Mouse (Mus musculus) kidney, embryonic 15.5 days (tissue): Measurements from ENCODE around the gene Tbc1d21. TPM values are rescaled to one million over a fixed set of nuclear protein-coding genes. Genes with fewer than 3 reads are reported as not detected.

Experiments used
- ATAC-seq: fragments of 200-750 bp; cut with Nextera tagmentation; replicated peaks from 2 replicates; pipeline ENCODE4 v1.8.0; 2017; ENCODE audit warnings: moderate TSS enrichment; ENCODE audit not compliant: low FRiP score
- H3K27ac ChIP-seq: fragments of 300-500 bp; sonication (generic); 2 replicates; pipeline ENCODE4 v1.5.1; 2015; ENCODE audit warnings: mild to moderate bottlenecking, inconsistent platforms
- H3K27me3 ChIP-seq: fragments of 300-500 bp; sonication (generic); 2 replicates; pipeline ENCODE4 v1.6.1; 2015; ENCODE audit warnings: inconsistent platforms
- H3K36me3 ChIP-seq: fragments of 300-500 bp; sonication (generic); 2 replicates; pipeline ENCODE4 v1.6.1; 2015; ENCODE audit warnings: inconsistent platforms
- H3K4me1 ChIP-seq: fragments of 300-500 bp; sonication (generic); 2 replicates; pipeline ENCODE4 v1.6.1; 2015; ENCODE audit warnings: inconsistent platforms
- H3K4me2 ChIP-seq: fragments of 300-500 bp; sonication (generic); 2 replicates; pipeline ENCODE4 v1.6.1; 2015; ENCODE audit warnings: moderate library complexity, mild to moderate bottlenecking, inconsistent platforms
- H3K4me3 ChIP-seq: fragments of 300-500 bp; sonication (generic); replicated peaks from 2 replicates; pipeline ENCODE4 v1.5.1; 2015; ENCODE audit warnings: mild to moderate bottlenecking, inconsistent platforms
- H3K9ac ChIP-seq: fragments of 300-500 bp; sonication (generic); 2 replicates; pipeline ENCODE4 v1.6.1; 2015; ENCODE audit warnings: mild to moderate bottlenecking, inconsistent platforms
- H3K9me3 ChIP-seq: fragments of 300-500 bp; sonication (generic); replicated peaks from 2 replicates; pipeline ENCODE4 v1.6.1; 2016; ENCODE audit warnings: inconsistent platforms
- WGBS: fragments of 180-500 bp; shearing (Covaris S2); methylation state at CpG from one replicate; pipeline ENCODE4 v1.1.7; 2015; ENCODE audit warnings: mixed read lengths; 5-methylcytosine and 5-hydroxymethylcytosine counted together
- polyA plus RNA-seq: library from polyadenylated mRNA; unstranded; fragments of >200 nt; fragmentation: Nextera tagmentation; extraction: Ambion mirVana; gene quantifications from 2 replicates; pipeline ENCODE4 v1.2.1, GENCODE M21; 2015

Gene Tbc1d21
- not detected in 2 replicates for polyA plus RNA-seq

- H3K27me3 ChIP-seq = no peaks in the 10 kb centered on the region
- H3K4me3 ChIP-seq = no peak within 1 kb of the TSS
- peaks cover 4% of the 10 kb centered on the region; the same call in 1 of the 2 replicates for H3K4me1 ChIP-seq
- H3K4me2 ChIP-seq = no peak within 1 kb of the TSS
- H3K36me3 ChIP-seq = no peaks in the 10 kb centered on the region
- ATAC-seq = no peak
- H3K27ac ChIP-seq = no peak within 1 kb of the TSS
- H3K9ac ChIP-seq = no peak within 1 kb of the TSS
- no peaks in the 10 kb centered on the region for H3K9me3 ChIP-seq
- 85% methylated on average over 1 of the region's 1 CpGs for WGBS
Observed at GRCm38 (mm10) chr9:58370355-58370754, at the start of gene Tbc1d21. Gene Tbc1d21 (minus strand): TSS chr9:58370455.

DNA sequence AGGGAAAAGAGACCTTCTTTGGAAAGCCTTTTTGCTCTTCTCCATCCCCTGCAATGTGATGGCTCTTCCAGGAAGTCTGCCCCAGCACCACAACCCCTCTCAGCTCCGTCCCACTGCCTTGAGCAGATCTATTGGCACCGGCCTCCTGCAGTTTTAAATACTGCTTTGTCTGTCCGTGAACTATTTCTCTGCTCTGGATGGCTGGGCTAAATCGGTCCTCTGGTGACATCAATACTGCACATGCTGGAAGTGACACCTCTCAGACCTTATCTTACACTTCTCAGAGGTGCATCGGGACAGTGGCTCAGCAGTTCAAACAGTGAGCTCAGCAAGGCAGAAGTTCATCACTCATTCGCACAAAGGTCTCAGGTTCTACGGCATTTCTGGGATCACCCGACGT lies 41.3 kb upstream of the Tbc1d21 start:
- ATAC-seq = no peak
- H3K4me3 ChIP-seq = no peak overlapping the region
- no peaks in the 10 kb centered on the region for H3K27me3 ChIP-seq
- no peak overlapping the region for H3K4me2 ChIP-seq
- H3K9me3 ChIP-seq = no peaks in the 10 kb centered on the region
- no peak overlapping the region for H3K9ac ChIP-seq
- 79% methylated on average over 9 of the region's 9 CpGs for WGBS
- H3K36me3 ChIP-seq = no peaks in the 10 kb centered on the region
- no peaks in the 10 kb centered on the region for H3K4me1 ChIP-seq
- H3K27ac ChIP-seq = no peak overlapping the region

GRCm38 (mm10) chr9:58410057-58410735 lies 39.9 kb upstream of the Tbc1d21 start:
- no peak overlapping the region for H3K4me3 ChIP-seq
- no peak overlapping the region for H3K9ac ChIP-seq
- no peak overlapping the region for H3K4me2 ChIP-seq
- no peaks in the 10 kb centered on the region for H3K36me3 ChIP-seq
- no peaks in the 10 kb centered on the region for H3K4me1 ChIP-seq
- ATAC-seq = no peak
- 64% methylated on average over 4 of the region's 4 CpGs for WGBS
- H3K27ac ChIP-seq = no peak overlapping the region
- no peaks in the 10 kb centered on the region for H3K9me3 ChIP-seq
- no peaks in the 10 kb centered on the region for H3K27me3 ChIP-seq

DNA sequence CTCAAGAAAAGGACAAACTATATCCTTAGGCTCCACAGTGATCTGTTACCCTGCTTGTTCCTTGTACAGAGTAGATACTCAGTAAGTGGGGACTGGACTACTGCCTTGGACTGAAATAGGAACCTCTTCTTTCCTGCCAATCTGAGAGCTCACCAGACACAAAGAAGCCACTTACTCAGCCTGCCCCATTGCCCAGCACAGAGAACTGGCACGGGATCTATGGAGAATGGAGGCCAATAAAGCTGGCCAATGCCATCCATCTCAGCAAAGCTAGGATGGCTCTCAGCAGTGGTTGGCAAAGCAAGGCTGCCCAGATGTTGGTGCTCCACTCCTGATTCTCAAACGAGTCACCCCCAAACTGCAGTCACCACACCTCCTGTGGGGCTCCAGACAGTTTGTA lies 39.0 kb upstream of the Tbc1d21 start:
- ATAC-seq = no peak
- 70% methylated on average over 2 of the region's 2 CpGs for WGBS

GRCm38 (mm10) chr9:58404412-58404811 lies 34.2 kb upstream of the Tbc1d21 start:
- H3K4me3 ChIP-seq = no peak overlapping the region
- H3K27me3 ChIP-seq = no peaks in the 10 kb centered on the region
- H3K27ac ChIP-seq = no peak overlapping the region
- no peak overlapping the region for H3K9ac ChIP-seq
- no peaks in the 10 kb centered on the region for H3K4me1 ChIP-seq
- WGBS = 52% methylated on average over 4 of the region's 4 CpGs
- ATAC-seq = no peak
- no peak overlapping the region for H3K4me2 ChIP-seq
- H3K36me3 ChIP-seq = no peaks in the 10 kb centered on the region
- no peaks in the 10 kb centered on the region for H3K9me3 ChIP-seq

More for the DNA sequence above, 39.0 kb upstream of the Tbc1d21 start:
- Histone ChIP-seq H3K36me3 (no peaks in the 10 kb centered on the region), H3K9me3 (no peaks in the 10 kb centered on the region), H3K27ac (no peak overlapping the region), H3K4me2 (no peak overlapping the region), H3K9ac (no peak overlapping the region), H3K27me3 (no peaks in the 10 kb centered on the region), H3K4me1 (no peaks in the 10 kb centered on the region), H3K4me3 (no peak overlapping the region)

GRCm38 (mm10) chr9:58401371-58402082 lies 31.3 kb upstream of the Tbc1d21 start:
- WGBS = 83% methylated on average over 6 of the region's 6 CpGs
- Histone ChIP-seq H3K4me1 (no peaks in the 10 kb centered on the region), H3K36me3 (no peaks in the 10 kb centered on the region), H3K9me3 (no peaks in the 10 kb centered on the region), H3K4me2 (no peak overlapping the region), H3K27me3 (no peaks in the 10 kb centered on the region), H3K9ac (no peak overlapping the region), H3K27ac (no peak overlapping the region), H3K4me3 (no peak overlapping the region)
- ATAC-seq = no peak

DNA sequence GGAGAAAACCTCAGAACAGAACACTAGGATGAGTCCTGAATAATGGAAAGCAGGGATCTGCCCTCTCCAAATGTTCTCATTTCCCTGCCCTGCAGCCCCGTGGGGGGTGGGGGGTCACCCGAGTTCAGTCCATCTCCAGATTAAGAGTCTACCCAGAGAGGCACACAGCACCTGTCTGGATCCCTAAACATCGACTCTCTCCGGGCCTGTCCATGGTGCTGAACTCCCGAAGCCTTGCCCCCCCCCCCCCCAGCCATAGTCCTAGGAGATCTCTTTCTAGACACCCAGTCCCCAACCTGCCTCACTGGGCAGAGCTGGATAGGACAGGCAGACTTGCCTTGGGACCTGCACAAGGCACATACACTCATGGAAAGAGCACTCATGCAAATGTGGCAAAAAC lies 29.4 kb upstream of the Tbc1d21 start:
- H3K4me3 ChIP-seq = no peak overlapping the region
- no peaks in the 10 kb centered on the region for H3K36me3 ChIP-seq
- H3K27ac ChIP-seq = no peak overlapping the region
- WGBS = 18% methylated on average over 5 of the region's 5 CpGs
- no peak for ATAC-seq
- H3K4me1 ChIP-seq = no peaks in the 10 kb centered on the region
- no peaks in the 10 kb centered on the region for H3K27me3 ChIP-seq
- no peak overlapping the region for H3K9ac ChIP-seq
- no peak overlapping the region for H3K4me2 ChIP-seq
- no peaks in the 10 kb centered on the region for H3K9me3 ChIP-seq

DNA sequence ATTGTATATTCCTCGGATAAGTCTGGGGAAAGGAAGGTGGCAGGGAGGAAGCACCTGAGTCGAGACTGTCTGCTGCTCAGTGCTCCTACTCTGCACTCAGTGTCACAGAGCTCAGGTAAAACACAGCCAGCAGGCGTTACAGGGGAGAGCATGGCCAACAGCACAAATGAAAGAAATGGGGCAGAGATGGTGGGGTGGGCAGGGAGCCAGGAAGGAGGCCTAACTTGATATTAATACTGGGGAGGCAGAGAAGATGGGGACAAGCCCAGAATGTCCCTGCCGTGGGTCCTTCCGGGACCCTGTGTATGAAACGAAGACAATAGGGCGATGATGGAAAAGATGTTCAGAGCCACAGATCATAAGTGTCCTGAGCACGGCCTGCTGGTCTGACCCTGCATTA lies 24.4 kb upstream of the Tbc1d21 start:
- WGBS = 89% methylated on average over 8 of the region's 8 CpGs
- no peak overlapping the region for H3K9ac ChIP-seq
- H3K36me3 ChIP-seq = no peaks in the 10 kb centered on the region
- H3K27me3 ChIP-seq = no peaks in the 10 kb centered on the region
- no peak overlapping the region for H3K4me3 ChIP-seq
- H3K27ac ChIP-seq = no peak overlapping the region
- no peaks in the 10 kb centered on the region for H3K9me3 ChIP-seq
- ATAC-seq = no peak
- H3K4me1 ChIP-seq = no peaks in the 10 kb centered on the region
- no peak overlapping the region for H3K4me2 ChIP-seq

GRCm38 (mm10) chr9:58393875-58394274 lies 23.6 kb upstream of the Tbc1d21 start:
- Histone ChIP-seq H3K4me1 (no peaks in the 10 kb centered on the region), H3K9ac (no peak overlapping the region), H3K9me3 (no peaks in the 10 kb centered on the region), H3K36me3 (no peaks in the 10 kb centered on the region), H3K27ac (no peak overlapping the region), H3K27me3 (no peaks in the 10 kb centered on the region), H3K4me3 (no peak overlapping the region), H3K4me2 (no peak overlapping the region)
- ATAC-seq = no peak
- 50% methylated on average over 1 of the region's 1 CpGs for WGBS

GRCm38 (mm10) chr9:58388381-58388780 lies 18.1 kb upstream of the Tbc1d21 start:
- no peak for ATAC-seq
- H3K9ac ChIP-seq = no peak overlapping the region
- 53% methylated on average over 3 of the region's 3 CpGs for WGBS

DNA sequence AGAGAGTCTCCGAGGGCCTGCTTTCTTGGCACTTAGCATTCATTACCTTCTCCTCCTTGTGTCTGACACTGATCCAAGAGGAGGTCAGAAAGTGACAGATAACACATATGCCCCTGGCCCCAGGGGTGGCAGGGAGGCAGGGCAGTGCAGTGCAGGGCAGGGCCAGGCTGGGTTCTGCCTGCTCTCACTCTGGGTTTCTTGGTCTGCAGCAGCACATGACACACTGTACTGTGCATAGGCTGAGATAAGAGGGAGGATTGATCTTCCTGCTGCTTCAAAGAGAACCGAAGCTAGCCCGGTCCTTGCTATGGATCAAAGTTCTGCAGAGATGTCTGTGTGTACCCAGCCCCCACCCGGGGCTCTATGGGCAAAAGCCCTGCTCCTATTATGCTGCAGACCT lies 8.6 kb upstream of the Tbc1d21 start:
- H3K4me1 ChIP-seq = peaks cover 3% of the 10 kb centered on the region
- no peaks in the 10 kb centered on the region for H3K36me3 ChIP-seq
- ATAC-seq = no peak
- H3K27ac ChIP-seq = no peak overlapping the region
- no peak overlapping the region for H3K9ac ChIP-seq
- WGBS = 56% methylated on average over 4 of the region's 4 CpGs
- no peaks in the 10 kb centered on the region for H3K9me3 ChIP-seq
- H3K4me2 ChIP-seq = no peak overlapping the region
- H3K4me3 ChIP-seq = no peak overlapping the region
- H3K27me3 ChIP-seq = 0 out of 2 replicates have a peak, but pooled peaks cover 2% of the 10 kb centered on the region

More at GRCm38 (mm10) chr9:58388381-58388780, 18.1 kb upstream of the Tbc1d21 start:
- H3K36me3 ChIP-seq = no peaks in the 10 kb centered on the region
- H3K4me3 ChIP-seq = no peak overlapping the region
- H3K4me1 ChIP-seq = no peaks in the 10 kb centered on the region
- no peaks in the 10 kb centered on the region for H3K27me3 ChIP-seq
- no peak overlapping the region for H3K27ac ChIP-seq
- H3K9me3 ChIP-seq = no peaks in the 10 kb centered on the region
- no peak overlapping the region for H3K4me2 ChIP-seq

DNA sequence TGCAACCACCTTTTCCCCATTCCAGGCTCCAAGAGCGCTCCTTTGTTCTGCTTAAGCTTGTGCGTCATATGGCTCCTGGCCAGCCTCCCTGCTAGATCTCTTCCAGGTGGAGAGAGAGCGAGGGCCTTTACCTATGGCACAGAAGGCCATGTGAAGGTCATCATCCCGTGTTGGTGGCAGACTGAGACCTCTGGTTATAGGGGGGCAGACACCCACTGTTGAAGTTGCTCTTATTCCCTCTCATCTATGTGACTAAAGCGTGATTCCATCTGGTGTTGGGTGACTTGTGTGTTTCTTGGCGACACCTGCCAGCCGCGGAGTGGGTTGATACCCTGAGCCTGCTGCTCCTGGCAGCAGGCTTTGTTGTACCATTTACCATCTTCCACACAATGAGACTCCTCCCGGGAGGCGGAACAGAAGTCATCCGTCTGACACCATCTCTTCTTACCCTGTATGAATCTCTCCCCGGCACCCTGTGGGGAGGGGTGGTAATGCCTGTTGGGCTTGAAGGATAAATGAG lies 3.7 kb upstream of the Tbc1d21 start:
- Histone ChIP-seq H3K27me3 (0 out of 2 replicates have a peak, but pooled peaks cover 2% of the 10 kb centered on the region), H3K4me1 (peaks cover 7% of the 10 kb centered on the region), H3K27ac (no peak overlapping the region), H3K36me3 (no peaks in the 10 kb centered on the region), H3K4me3 (no peak overlapping the region), H3K4me2 (no peak overlapping the region), H3K9me3 (no peaks in the 10 kb centered on the region), H3K9ac (no peak overlapping the region)
- WGBS = 73% methylated on average over 12 of the region's 12 CpGs
- ATAC-seq = no peak
